Mouse (Mus musculus) gastrocnemius, postnatal 14 days (tissue): Measurements from ENCODE around the gene Mdm2. TPM values are rescaled to one million over a fixed set of nuclear protein-coding genes. Genes with fewer than 3 reads are reported as not detected.
A peak's percentile ranks its signal among the peaks of the same experiment; 100 is the strongest.

Experiments used
- DNase-seq: peaks from one replicate; pipeline ENCODE4 v3.0.0; 2021; ENCODE audit warnings: mixed read lengths
- intact Hi-C: fragments of 180-260 bp; cut with DNase I; formaldehyde crosslinking; loops from one replicate; pipeline ENCODE4 v1.15.1; 2025; ENCODE audit warnings: low total_unique reads
- total RNA-seq, 2 experiments: library from RNA; stranded (reverse); gene quantifications; 2 replicates each; pipeline ENCODE4 v1.2.3; 2021

Gene Mdm2
- total RNA-seq, 2 experiments from 2014 or later, result 29.4 to 29.8 TPM

DNA sequence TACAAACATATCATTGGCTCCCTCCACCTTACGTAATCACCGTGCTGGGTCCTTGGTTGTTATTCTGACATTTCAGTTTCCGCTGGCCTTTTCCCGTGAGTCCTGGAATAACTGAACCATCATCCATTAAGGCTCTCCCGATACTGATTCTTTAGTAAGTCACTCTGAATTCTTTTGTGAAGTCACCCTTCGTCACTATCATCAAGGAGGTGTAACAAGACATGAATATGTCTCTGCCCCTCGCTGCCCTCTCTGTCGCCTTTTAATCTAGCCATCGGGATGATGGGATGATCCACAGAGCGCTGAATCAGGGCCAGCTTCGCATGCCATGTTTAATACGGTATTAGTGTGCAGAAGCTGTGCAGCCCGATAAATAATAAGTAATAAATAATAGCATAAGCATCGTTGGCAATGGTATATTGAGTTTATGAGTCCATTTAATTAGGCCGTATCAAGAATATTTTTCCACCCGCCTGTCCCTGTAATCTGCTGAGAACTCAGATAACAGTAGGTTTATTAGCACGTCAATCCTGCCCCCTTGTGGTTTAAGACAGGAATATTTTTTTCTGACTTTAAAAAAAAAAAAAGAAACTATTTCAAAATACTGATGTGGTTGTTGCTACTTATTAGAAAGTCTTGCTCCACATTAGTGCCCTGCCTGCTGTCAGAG is 33.8 kb downstream of the Mdm2 start:
- DNase-seq, result no peak
- intact Hi-C loops, result loop anchor here (2.0 to 5.0 kb wide), 2 partner anchors 162 to 219 kb away; no protein-coding TSS in a partner anchor

- no peak for DNase-seq
- intact Hi-C loops, result loop anchor here (2.0 to 5.0 kb wide), 2 partner anchors 161 to 219 kb away; no protein-coding TSS in a partner anchor
Measured at GRCm38 (mm10) chr10:117676036-117676643, 34.4 kb downstream of the Mdm2 start.

GRCm38 (mm10) chr10:117675096-117676035 is 35.2 kb downstream of the Mdm2 start:
- intact Hi-C loops, result loop anchor here (2.0 to 5.0 kb wide), 2 partner anchors 161 to 218 kb away; no protein-coding TSS in a partner anchor
- peak; percentile 44 for DNase-seq

- DNase-seq, result no peak
- intact Hi-C loops, result loop anchor here (5.0 kb wide), 1 partner anchor 217 kb away; no protein-coding TSS in a partner anchor
Measured at GRCm38 (mm10) chr10:117674359-117675019, 36.1 kb downstream of the Mdm2 start.

GRCm38 (mm10) chr10:117673913-117674312 is 36.6 kb downstream of the Mdm2 start:
- DNase-seq, result no peak
- intact Hi-C loops, result no loop called here

DNA sequence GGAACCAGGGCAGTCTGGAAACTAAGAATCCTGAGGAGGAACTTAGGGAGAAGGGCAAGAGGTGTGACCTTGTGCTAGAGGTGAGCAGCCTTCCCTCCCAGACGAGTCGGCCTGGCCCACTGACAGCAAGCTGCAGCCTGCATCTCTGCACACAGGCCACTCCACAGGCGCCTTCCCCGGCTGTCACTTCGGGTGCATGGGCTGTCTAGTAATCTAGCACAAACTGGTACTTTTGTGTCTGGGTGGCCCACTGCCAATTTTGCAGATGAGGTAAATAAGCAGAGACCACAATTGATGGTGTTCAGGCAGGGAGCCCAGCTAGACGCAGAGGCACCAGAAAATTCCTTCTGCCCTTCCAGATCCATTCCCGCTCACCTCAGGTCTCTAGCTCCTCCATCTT is 37.9 kb downstream of the Mdm2 start:
- intact Hi-C loops, result no loop called here
- DNase-seq, result no peak

DNA sequence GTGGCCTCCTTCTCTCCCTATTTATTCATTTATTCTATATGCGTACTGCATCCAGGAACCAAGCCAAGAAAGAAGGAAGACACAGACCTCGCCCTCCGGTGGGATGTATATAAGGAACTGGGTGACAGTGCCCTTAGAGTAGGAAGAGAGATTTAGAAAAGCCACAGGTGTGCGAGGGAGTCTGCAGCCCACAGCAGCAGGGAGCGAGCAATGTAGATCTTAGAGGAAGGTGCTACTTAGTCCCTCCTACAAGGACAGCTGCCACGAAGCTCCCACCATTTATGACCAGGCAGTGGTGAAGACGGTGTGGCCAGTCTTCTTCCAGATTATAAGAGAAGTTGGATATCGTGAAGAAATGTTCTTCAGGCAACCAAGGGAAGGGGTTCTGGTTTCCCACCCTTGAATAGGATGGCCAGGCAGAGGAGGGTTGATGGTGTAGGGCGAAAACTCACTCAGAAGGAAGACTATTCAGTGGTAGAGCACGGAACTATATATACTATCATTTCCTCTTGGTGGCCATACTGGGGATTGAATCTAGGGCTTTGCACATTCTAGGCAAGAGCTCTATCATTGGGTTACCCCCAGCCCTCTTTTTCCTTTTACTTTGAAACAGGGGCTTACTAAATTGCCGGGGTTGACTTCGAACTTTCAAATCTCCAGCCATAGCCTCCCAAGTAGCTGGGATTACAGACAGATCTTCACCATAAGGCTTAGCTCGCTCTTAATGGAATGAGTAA is 38.5 kb downstream of the Mdm2 start:
- intact Hi-C loops, result no loop called here
- DNase-seq, result no peak

GRCm38 (mm10) chr10:117671266-117671665 is 39.3 kb downstream of the Mdm2 start:
- intact Hi-C loops, result no loop called here
- no peak for DNase-seq

- no peak for DNase-seq
- intact Hi-C loops, result no loop called here
Measured at GRCm38 (mm10) chr10:117670791-117671190, 39.8 kb downstream of the Mdm2 start.

- DNase-seq, result no peak
- intact Hi-C loops, result no loop called here
Measured at GRCm38 (mm10) chr10:117670092-117670491, 40.5 kb downstream of the Mdm2 start.

DNA sequence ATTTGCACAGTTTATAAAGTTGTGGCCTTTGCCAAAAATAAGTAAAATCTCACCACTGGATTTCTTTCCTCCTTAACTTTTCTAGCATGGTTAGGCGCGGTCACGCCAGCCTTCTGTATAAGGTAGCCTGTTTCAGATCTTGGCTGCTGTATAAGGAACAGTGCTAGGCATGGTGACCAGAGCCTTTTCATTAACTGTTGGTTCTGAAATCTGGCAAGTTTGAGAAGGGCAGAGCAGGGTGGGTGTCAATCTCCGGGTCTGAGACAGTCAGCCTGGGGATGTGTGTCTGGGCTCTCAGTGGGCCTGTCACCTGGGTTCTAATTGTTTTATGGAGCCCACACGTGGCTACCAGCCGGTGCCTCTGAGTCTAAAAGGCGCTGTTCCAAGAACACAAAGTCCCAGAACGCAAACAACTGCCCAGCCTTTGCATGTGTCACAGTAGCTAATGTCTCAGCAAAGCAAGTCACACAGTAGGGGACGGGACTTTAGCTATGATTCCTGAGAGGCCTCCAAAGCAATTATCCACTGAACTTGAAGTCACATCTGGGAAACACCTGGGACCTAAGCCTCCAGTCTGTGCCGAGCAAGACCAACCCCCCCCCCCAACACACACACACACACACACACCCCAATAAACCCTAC is 41.0 kb downstream of the Mdm2 start:
- no peak for DNase-seq
- intact Hi-C loops, result no loop called here

GRCm38 (mm10) chr10:117668546-117669300 is 41.8 kb downstream of the Mdm2 start:
- DNase-seq, result no peak
- intact Hi-C loops, result no loop called here

DNA sequence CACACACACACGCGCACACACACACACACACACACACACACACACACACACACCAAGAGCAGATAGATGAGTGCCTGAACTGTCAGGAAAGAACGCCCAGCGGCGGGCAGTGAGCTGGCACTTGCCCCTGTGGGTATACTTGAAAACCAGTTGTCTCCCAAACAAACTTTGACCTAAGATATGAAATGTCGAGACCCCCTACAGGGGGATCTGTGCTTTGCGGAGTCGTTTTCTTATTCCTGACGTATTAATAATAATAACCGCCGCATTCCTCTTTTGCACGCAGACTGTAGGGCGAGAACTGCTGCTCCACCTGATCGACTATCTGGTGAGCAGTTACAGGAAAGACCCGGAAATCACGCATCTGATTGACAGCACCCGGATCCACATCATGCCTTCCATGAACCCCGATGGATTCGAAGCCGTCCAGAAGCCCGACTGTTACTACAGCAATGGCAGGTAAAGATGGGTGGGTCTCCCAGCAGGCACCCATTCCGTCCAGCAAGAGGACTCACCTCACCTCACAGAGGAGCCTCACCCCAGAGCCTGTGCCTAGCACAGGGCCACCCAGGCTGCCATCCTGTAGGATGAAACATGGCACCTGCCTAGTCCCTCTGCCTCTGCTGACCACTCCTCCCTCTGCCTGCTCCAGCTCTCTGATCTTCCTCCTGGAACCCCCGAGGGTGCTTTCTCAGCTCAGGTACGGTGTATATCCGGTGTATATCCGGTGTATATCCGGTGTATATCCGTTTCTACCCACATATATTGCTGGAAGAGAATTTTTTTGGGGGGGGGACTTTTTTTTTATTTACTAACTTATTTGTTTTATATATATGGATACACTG is 42.7 kb downstream of the Mdm2 start:
- intact Hi-C loops, result no loop called here
- no peak for DNase-seq

- no peak for DNase-seq
- intact Hi-C loops, result no loop called here
Measured at GRCm38 (mm10) chr10:117666947-117667630, 43.5 kb downstream of the Mdm2 start.

- no peak for DNase-seq
- intact Hi-C loops, result no loop called here
Measured at GRCm38 (mm10) chr10:117666361-117666760, 44.2 kb downstream of the Mdm2 start.
